Mouse (Mus musculus) cerebellum, adult 2 months (tissue): ENCODE data around the gene Ccn5.

ENCODE experiments used
- CTCF ChIP-seq: fragments of 200-500 bp; IDR thresholded peaks from 2 replicates; pipeline ENCODE4 v1.5.1; 2011; ENCODE audit warnings: low read depth, mild to moderate bottlenecking, control low read depth, low read length, moderate library complexity, borderline replicate concordance; ENCODE audit not compliant: insufficient read depth
- POLR2A ChIP-seq: fragments of 200-500 bp; IDR thresholded peaks from 2 replicates; pipeline ENCODE4 v1.6.1; 2011; ENCODE audit warnings: low read length, control low read depth, borderline replicate concordance; ENCODE audit not compliant: insufficient read depth

GRCm38 (mm10) chr2:163839519-163839918 lies 18.9 kb downstream of the Ccn5 start:
- TF ChIP-seq CTCF, result no peak
- TF ChIP-seq POLR2A, result no peak
